Mouse (Mus musculus) neural tube, embryonic 12.5 days (tissue): ENCODE data around the gene Timp2. TPM values are rescaled to one million over a fixed set of nuclear protein-coding genes. Genes with fewer than 3 reads are reported as not detected.
A peak's percentile ranks its signal among the peaks of the same experiment; 100 is the strongest.
"Not testable (repeated sequence)": the region's sequence is repeated elsewhere in the genome, so short reads cannot be mapped to it uniquely, and the experiment has no call there.

ENCODE experiments used
- ATAC-seq: fragments of 200-750 bp; cut with Nextera tagmentation; 2 replicates; pipeline ENCODE4 v1.8.0; 2017; ENCODE audit warnings: low read depth, mild to moderate bottlenecking, moderate TSS enrichment, moderate library complexity; ENCODE audit not compliant: low FRiP score
- H3K27ac ChIP-seq: fragments of 300-500 bp; sonication (generic); 2 replicates; pipeline ENCODE4 v1.5.1; 2016
- H3K27me3 ChIP-seq: fragments of 300-500 bp; sonication (generic); replicated peaks from 2 replicates; pipeline ENCODE4 v1.6.1; 2016; ENCODE audit warnings: mild to moderate bottlenecking
- H3K36me3 ChIP-seq: fragments of 300-500 bp; sonication (generic); 2 replicates; pipeline ENCODE4 v1.6.1; 2016; ENCODE audit warnings: mild to moderate bottlenecking
- H3K4me1 ChIP-seq: fragments of 300-500 bp; sonication (generic); 2 replicates; pipeline ENCODE4 v1.6.1; 2016
- H3K4me2 ChIP-seq: fragments of 300-500 bp; sonication (generic); replicated peaks from 2 replicates; pipeline ENCODE4 v1.6.1; 2016; ENCODE audit warnings: mild to moderate bottlenecking
- H3K4me3 ChIP-seq: fragments of 300-500 bp; sonication (generic); 2 replicates; pipeline ENCODE4 v1.5.1; 2016
- H3K9ac ChIP-seq: fragments of 300-500 bp; sonication (generic); 2 replicates; pipeline ENCODE4 v1.6.1; 2016; ENCODE audit warnings: mild to moderate bottlenecking
- H3K9me3 ChIP-seq: fragments of 300-500 bp; sonication (generic); 2 replicates; pipeline ENCODE4 v1.6.1; 2016; ENCODE audit warnings: mild to moderate bottlenecking
- WGBS: fragments of 180-500 bp; shearing (Covaris S2); methylation state at CpG from one replicate; pipeline ENCODE4 v1.1.7; 2016; 5-methylcytosine and 5-hydroxymethylcytosine counted together
- polyA plus RNA-seq: library from polyadenylated mRNA; unstranded; fragments of >200 nt; fragmentation: Nextera tagmentation; extraction: Ambion mirVana; gene quantifications from 2 replicates; pipeline ENCODE4 v1.2.1, GENCODE M21; 2016

Gene Timp2
- polyA plus RNA-seq, 1 experiment from 2014 or later = 50.0 TPM

- H3K27ac ChIP-seq, ATAC-seq, H3K4me2 ChIP-seq, H3K9ac ChIP-seq, H3K9me3 ChIP-seq, H3K4me3 ChIP-seq, H3K4me1 ChIP-seq, H3K27me3 ChIP-seq: not testable (repeated sequence)
- WGBS = 84% methylated on average over 2 of the region's 2 CpGs
- H3K36me3 ChIP-seq = peaks cover 37% of the 10 kb centered on the region
Measured at GRCm38 (mm10) chr11:118307962-118308361, 47.6 kb downstream of the Timp2 start.

GRCm38 (mm10) chr11:118303959-118304358, 51.6 kb downstream of the Timp2 start:
- H3K4me1 ChIP-seq, H3K4me2 ChIP-seq, H3K27ac ChIP-seq, H3K4me3 ChIP-seq, H3K27me3 ChIP-seq, H3K9ac ChIP-seq, ATAC-seq, H3K9me3 ChIP-seq: not testable (repeated sequence)
- H3K36me3 ChIP-seq = peaks cover 21% of the 10 kb centered on the region
- 89% methylated on average over 4 of the region's 4 CpGs for WGBS

- no peak for ATAC-seq
- Histone ChIP-seq H3K9ac (no peak overlapping the region), H3K4me2 (no peak overlapping the region), H3K27me3 (no peaks in the 10 kb centered on the region), H3K27ac (no peak overlapping the region), H3K4me3 (no peak overlapping the region), H3K9me3 (no peaks in the 10 kb centered on the region), H3K36me3 (peaks cover 11% of the 10 kb centered on the region), H3K4me1 (no peaks in the 10 kb centered on the region)
- WGBS = 69% methylated on average over 2 of the region's 2 CpGs
Measured at GRCm38 (mm10) chr11:118298810-118299209, 56.7 kb downstream of the Timp2 start.

- Histone ChIP-seq H3K27me3 (no peaks in the 10 kb centered on the region), H3K36me3 (peaks cover 5% of the 10 kb centered on the region), H3K9me3 (no peaks in the 10 kb centered on the region), H3K27ac (no peak overlapping the region), H3K9ac (no peak overlapping the region), H3K4me2 (no peak overlapping the region), H3K4me3 (no peak overlapping the region), H3K4me1 (no peaks in the 10 kb centered on the region)
- 78% methylated on average over 3 of the region's 3 CpGs for whole genome bisulfite sequencing
- ATAC-seq = no peak
Measured at GRCm38 (mm10) chr11:118297967-118298366, 57.6 kb downstream of the Timp2 start.

GRCm38 (mm10) chr11:118295026-118295425, 60.5 kb downstream of the Timp2 start:
- no peak overlapping the region for H3K9ac ChIP-seq
- no peak overlapping the region for H3K4me2 ChIP-seq
- 83% methylated on average over 2 of the region's 2 CpGs for WGBS
- ATAC-seq = no peak
- H3K27ac ChIP-seq = no peak overlapping the region
- peaks cover 8% of the 10 kb centered on the region; the same call in 1 of the 2 replicates for H3K4me1 ChIP-seq
- no peaks in the 10 kb centered on the region for H3K9me3 ChIP-seq
- H3K36me3 ChIP-seq = no peaks in the 10 kb centered on the region
- no peaks in the 10 kb centered on the region for H3K27me3 ChIP-seq
- no peak overlapping the region for H3K4me3 ChIP-seq

- H3K27ac ChIP-seq = no peak overlapping the region
Measured at GRCm38 (mm10) chr11:118292671-118293070, 62.9 kb downstream of the Timp2 start.

GRCm38 (mm10) chr11:118289999-118290889, 65.3 kb downstream of the Timp2 start, which contains the start of gene Usp36:
Usp36 (minus strand) TSS chr11:118290244.
- ATAC-seq = peak; percentile 99
- Histone ChIP-seq H3K27me3 (no peaks in the 10 kb centered on the region), H3K4me1 (peaks cover 22% of the 10 kb centered on the region), H3K4me3 (peak within 1 kb of the TSS; percentile 89), H3K36me3 (peaks cover 25% of the 10 kb centered on the region), H3K9me3 (no peaks in the 10 kb centered on the region), H3K9ac (peak within 1 kb of the TSS; percentile 89), H3K27ac (peak within 1 kb of the TSS; percentile 59; the same call in 1 of the 2 replicates), H3K4me2 (peak within 1 kb of the TSS; percentile 85)
- WGBS = 1% methylated on average over 68 of the region's 68 CpGs

More at GRCm38 (mm10) chr11:118292671-118293070, 62.9 kb downstream of the Timp2 start:
- no peak for ATAC-seq
- H3K4me2 ChIP-seq = no peak overlapping the region
- H3K9ac ChIP-seq = no peak overlapping the region
- no peak overlapping the region for H3K4me3 ChIP-seq
- 79% methylated on average over 6 of the region's 6 CpGs for WGBS
- H3K36me3 ChIP-seq = peaks cover under 1% of the 10 kb centered on the region; the same call in 1 of the 2 replicates
- peaks cover 20% of the 10 kb centered on the region for H3K4me1 ChIP-seq
- no peaks in the 10 kb centered on the region for H3K27me3 ChIP-seq
- H3K9me3 ChIP-seq = no peaks in the 10 kb centered on the region

- Histone ChIP-seq H3K4me3 (peak overlapping the region; percentile 89), H3K9ac (peak overlapping the region; percentile 89), H3K36me3 (peaks cover 32% of the 10 kb centered on the region), H3K4me2 (peak overlapping the region; percentile 85), H3K27me3 (no peaks in the 10 kb centered on the region), H3K4me1 (peaks cover 22% of the 10 kb centered on the region), H3K9me3 (no peaks in the 10 kb centered on the region), H3K27ac (peak overlapping the region; percentile 59; the same call in 1 of the 2 replicates)
- under 1% methylated on average over 22 of the region's 22 CpGs for WGBS
- ATAC-seq = peak; percentile 53
Measured at GRCm38 (mm10) chr11:118289562-118289961, 66.0 kb downstream of the Timp2 start.

- no peaks in the 10 kb centered on the region for H3K9me3 ChIP-seq
- H3K36me3 ChIP-seq = peaks cover 36% of the 10 kb centered on the region
- WGBS = 3% methylated on average over 16 of the region's 16 CpGs
- H3K4me2 ChIP-seq = peak overlapping the region; percentile 85
- ATAC-seq = no peak
- H3K27ac ChIP-seq = no peak overlapping the region
- H3K4me3 ChIP-seq = peak overlapping the region; percentile 89
- H3K27me3 ChIP-seq = no peaks in the 10 kb centered on the region
- H3K9ac ChIP-seq = peak overlapping the region; percentile 89
- peaks cover 22% of the 10 kb centered on the region for H3K4me1 ChIP-seq
Measured at GRCm38 (mm10) chr11:118289037-118289511, 66.5 kb downstream of the Timp2 start.

- Histone ChIP-seq H3K9ac (no peak overlapping the region), H3K36me3 (peaks cover 51% of the 10 kb centered on the region), H3K4me1 (peaks cover 22% of the 10 kb centered on the region), H3K4me2 (no peak overlapping the region), H3K27me3 (no peaks in the 10 kb centered on the region), H3K9me3 (no peaks in the 10 kb centered on the region), H3K27ac (no peak overlapping the region), H3K4me3 (no peak overlapping the region)
- no peak for ATAC-seq
- 94% methylated on average over 9 of the region's 9 CpGs for WGBS
Measured at GRCm38 (mm10) chr11:118287573-118287972, 68.0 kb downstream of the Timp2 start.

GRCm38 (mm10) chr11:118286434-118286833, 69.1 kb downstream of the Timp2 start:
- H3K9ac ChIP-seq = no peak overlapping the region
- H3K27me3 ChIP-seq = no peaks in the 10 kb centered on the region
- no peak for ATAC-seq
- 94% methylated on average over 9 of the region's 9 CpGs for WGBS
- H3K9me3 ChIP-seq = no peaks in the 10 kb centered on the region
- H3K4me1 ChIP-seq = peaks cover 22% of the 10 kb centered on the region
- H3K27ac ChIP-seq = no peak overlapping the region
- peaks cover 63% of the 10 kb centered on the region for H3K36me3 ChIP-seq
- H3K4me3 ChIP-seq = no peak overlapping the region
- H3K4me2 ChIP-seq = no peak overlapping the region

GRCm38 (mm10) chr11:118285791-118286190, 69.7 kb downstream of the Timp2 start:
- Histone ChIP-seq H3K9ac (no peak overlapping the region), H3K27me3 (no peaks in the 10 kb centered on the region), H3K4me2 (no peak overlapping the region), H3K4me3 (no peak overlapping the region), H3K4me1 (peaks cover 17% of the 10 kb centered on the region), H3K27ac (no peak overlapping the region), H3K36me3 (peaks cover 68% of the 10 kb centered on the region), H3K9me3 (no peaks in the 10 kb centered on the region)
- no peak for ATAC-seq
- 95% methylated on average over 13 of the region's 13 CpGs for WGBS
